Mouse (Mus musculus) embryonic facial prominence, embryonic 14.5 days (tissue): ENCODE data around the gene Stap2. TPM values are rescaled to one million over a fixed set of nuclear protein-coding genes. Genes with fewer than 3 reads are reported as not detected.

Source experiments
- ATAC-seq: fragments of 200-750 bp; cut with Nextera tagmentation; 2 replicates; pipeline ENCODE4 v1.8.0; 2017; ENCODE audit warnings: low read depth, moderate number of reproducible peaks, moderate TSS enrichment
- DNase-seq: peaks from one replicate; pipeline ENCODE4 v3.0.0-alpha.2; 2015; ENCODE audit warnings: low spot score
- H3K27ac ChIP-seq: fragments of 300-500 bp; sonication (generic); replicated peaks from 2 replicates; pipeline ENCODE4 v1.5.1; 2014; ENCODE audit warnings: low read depth, mild to moderate bottlenecking, low read length, moderate library complexity
- H3K27me3 ChIP-seq: fragments of 300-500 bp; sonication (generic); replicated peaks from 2 replicates; pipeline ENCODE4 v1.6.1; 2014; ENCODE audit warnings: low read length; ENCODE audit not compliant: control insufficient read depth, insufficient read depth
- H3K36me3 ChIP-seq: fragments of 300-500 bp; sonication (generic); 2 replicates; pipeline ENCODE4 v1.6.1; 2014; ENCODE audit warnings: low read length, mixed read lengths; ENCODE audit not compliant: control insufficient read depth, insufficient read depth
- H3K4me1 ChIP-seq: fragments of 300-500 bp; sonication (generic); 2 replicates; pipeline ENCODE4 v1.6.1; 2014; ENCODE audit warnings: antibody characterized with exemption, low read length; ENCODE audit not compliant: control insufficient read depth, insufficient read depth
- H3K4me2 ChIP-seq: fragments of 300-500 bp; sonication (generic); 2 replicates; pipeline ENCODE4 v1.6.1; 2014; ENCODE audit warnings: low read depth, mild to moderate bottlenecking, low read length, moderate library complexity, mixed read lengths
- H3K4me3 ChIP-seq: fragments of 300-500 bp; sonication (generic); 2 replicates; pipeline ENCODE4 v1.5.1; 2014; ENCODE audit warnings: low read depth, mild to moderate bottlenecking, low read length
- H3K9ac ChIP-seq: fragments of 300-500 bp; sonication (generic); 2 replicates; pipeline ENCODE4 v1.6.1; 2014; ENCODE audit warnings: low read depth, mild to moderate bottlenecking, low read length, moderate library complexity, mixed read lengths
- H3K9me3 ChIP-seq: fragments of 300-500 bp; sonication (generic); 2 replicates; pipeline ENCODE4 v1.6.1; 2016; ENCODE audit warnings: low read length; ENCODE audit not compliant: control insufficient read depth
- WGBS: fragments of 180-500 bp; shearing (Covaris S2); extraction: QIAGEN DNeasy Blood & Tissue Kit; methylation state at CpG from one replicate; pipeline ENCODE4 v1.1.7; 2014; 5-methylcytosine and 5-hydroxymethylcytosine counted together
- polyA plus RNA-seq: library from polyadenylated mRNA; unstranded; fragments of >200 nt; fragmentation: Nextera tagmentation; extraction: Ambion mirVana; gene quantifications from 2 replicates; pipeline ENCODE4 v1.2.1, GENCODE M21; 2014

Gene Stap2
- polyA plus RNA-seq, 1 experiment from 2014 or later: 12.4 TPM

- peak overlapping the region; percentile 100; the same call in 1 of the 2 replicates for H3K4me2 ChIP-seq
- no peaks in the 10 kb centered on the region for H3K27me3 ChIP-seq
- no peak overlapping the region for H3K4me3 ChIP-seq
- ATAC-seq: no peak
- DNase-seq: no peak
- peak overlapping the region; percentile 62; the same call in 1 of the 2 replicates for H3K27ac ChIP-seq
- WGBS: 43% methylated on average over 10 of the region's 10 CpGs
- H3K9ac ChIP-seq: no peak overlapping the region
- peaks cover 8% of the 10 kb centered on the region for H3K36me3 ChIP-seq
- H3K9me3 ChIP-seq: no peaks in the 10 kb centered on the region
- H3K4me1 ChIP-seq: peaks cover 14% of the 10 kb centered on the region; the same call in 1 of the 2 replicates
Measured at GRCm38 (mm10) chr17:56006956-56007355, 1.6 kb upstream of the Stap2 start.

DNA sequence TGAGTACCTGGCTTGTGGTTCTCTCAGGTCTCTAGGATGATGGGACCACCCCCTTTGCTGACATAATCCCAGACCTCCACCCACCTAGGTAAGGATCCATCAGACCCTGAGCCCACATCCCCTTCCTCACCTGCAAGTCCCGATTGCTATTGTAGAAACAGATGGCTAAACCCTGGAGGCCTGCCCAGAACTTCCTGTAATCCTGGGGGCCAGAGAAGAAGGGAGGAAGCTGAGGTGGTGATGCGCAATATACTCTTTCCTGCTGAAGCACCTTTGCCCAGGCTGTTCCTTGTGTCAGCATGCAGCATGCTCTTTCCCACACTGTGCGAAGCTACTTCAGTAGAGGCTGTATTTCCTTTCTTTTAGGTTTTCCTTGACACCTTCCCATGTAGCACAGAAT lies 2.4 kb downstream of the Stap2 start:
- Histone ChIP-seq H3K9ac (no peak overlapping the region), H3K4me2 (no peak overlapping the region), H3K27me3 (no peaks in the 10 kb centered on the region; the same call in 1 of the 2 replicates), H3K4me1 (0 out of 2 replicates have a peak, but pooled peaks cover 2% of the 10 kb centered on the region), H3K4me3 (no peak overlapping the region), H3K27ac (no peak overlapping the region), H3K36me3 (no peaks in the 10 kb centered on the region), H3K9me3 (no peaks in the 10 kb centered on the region)
- 85% methylated on average over 3 of the region's 3 CpGs for WGBS
- ATAC-seq (no peak), DNase-seq (no peak)

GRCm38 (mm10) chr17:55999794-56000499 lies 5.4 kb downstream of the Stap2 start:
- Histone ChIP-seq H3K27ac (no peak overlapping the region), H3K36me3 (0 out of 2 replicates have a peak, but pooled peaks cover 11% of the 10 kb centered on the region), H3K9me3 (no peaks in the 10 kb centered on the region), H3K4me1 (0 out of 2 replicates have a peak, but pooled peaks cover 2% of the 10 kb centered on the region), H3K27me3 (no peaks in the 10 kb centered on the region; the same call in 1 of the 2 replicates), H3K4me3 (peak overlapping the region; percentile 20), H3K4me2 (peak overlapping the region; percentile 40), H3K9ac (no peak overlapping the region; the same call in 1 of the 2 replicates)
- 10% methylated on average over 28 of the region's 30 CpGs for WGBS
- DNase-seq (no peak), ATAC-seq (peak; percentile 34; the same call in 1 of the 2 replicates)

DNA sequence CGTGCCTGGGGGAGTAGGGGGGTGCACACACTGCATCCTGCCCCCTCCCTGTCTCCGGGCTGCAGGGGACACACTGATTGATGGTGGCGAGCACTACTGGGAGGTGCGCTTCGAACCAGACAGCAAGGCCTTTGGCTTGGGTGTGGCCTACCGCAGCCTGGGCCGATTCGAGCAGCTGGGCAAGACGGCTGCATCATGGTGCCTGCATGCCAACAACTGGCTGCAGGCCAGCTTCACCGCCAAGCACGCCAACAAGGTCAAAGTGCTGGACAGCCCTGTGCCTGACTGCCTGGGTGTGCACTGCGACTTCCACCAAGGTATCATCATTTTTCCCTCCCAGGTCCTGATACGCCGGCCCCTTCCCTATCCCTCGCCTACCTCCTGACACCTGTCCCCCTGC lies 9.4 kb downstream of the Stap2 start:
- Histone ChIP-seq H3K36me3 (0 out of 2 replicates have a peak, but pooled peaks cover 14% of the 10 kb centered on the region), H3K4me1 (0 out of 2 replicates have a peak, but pooled peaks cover 2% of the 10 kb centered on the region), H3K9ac (no peak overlapping the region), H3K27me3 (no peaks in the 10 kb centered on the region; the same call in 1 of the 2 replicates), H3K4me2 (no peak overlapping the region), H3K27ac (no peak overlapping the region), H3K4me3 (no peak overlapping the region), H3K9me3 (no peaks in the 10 kb centered on the region)
- DNase-seq: no peak
- ATAC-seq: no peak
- 88% methylated on average over 15 of the region's 15 CpGs for WGBS

DNA sequence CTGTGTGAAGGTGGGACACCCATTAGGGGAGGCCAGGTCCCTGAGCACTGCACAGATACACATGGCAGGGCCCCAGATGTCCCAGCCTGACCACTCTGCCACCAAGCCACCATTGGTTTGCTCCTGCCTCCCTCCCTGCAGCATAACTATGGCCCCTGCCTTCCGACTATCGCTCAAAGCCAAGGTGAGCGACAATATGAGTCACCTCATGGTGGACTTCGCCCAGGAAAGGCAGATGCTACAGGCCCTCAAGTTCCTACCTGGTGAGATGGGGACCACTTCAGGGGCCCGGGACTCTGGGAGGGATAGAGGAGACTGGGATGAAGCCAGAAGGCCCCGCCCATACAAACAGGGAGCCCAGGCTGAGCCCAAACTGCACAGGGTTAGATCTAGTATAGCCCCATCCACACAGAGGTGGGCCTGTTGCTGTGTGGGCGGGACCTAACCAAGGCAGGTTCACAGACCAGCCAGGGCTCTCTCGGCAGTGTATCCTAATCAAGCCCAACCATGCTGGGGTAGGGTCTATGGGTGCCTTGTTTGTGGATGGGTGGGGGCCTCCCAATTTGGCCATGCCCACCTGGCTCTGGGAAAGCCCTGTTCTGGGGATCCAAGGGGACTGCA lies 15.0 kb downstream of the Stap2 start:
- 76% methylated on average over 7 of the region's 8 CpGs for WGBS

GRCm38 (mm10) chr17:55986030-55986961 lies 19.1 kb downstream of the Stap2 start, which contains the start of gene Fsd1:
Gene Fsd1, plus strand, starts transcription at chr17:55986509.
- DNase-seq: peak; percentile 83
- H3K4me3 ChIP-seq: peak within 1 kb of the TSS; percentile 50
- peak within 1 kb of the TSS; percentile 60 for H3K9ac ChIP-seq
- no peaks in the 10 kb centered on the region for H3K9me3 ChIP-seq
- peak; percentile 74 for ATAC-seq
- 9% methylated on average over 31 of the region's 35 CpGs for WGBS
- H3K27ac ChIP-seq: no peak within 1 kb of the TSS
- no peaks in the 10 kb centered on the region for H3K4me1 ChIP-seq
- no peaks in the 10 kb centered on the region for H3K27me3 ChIP-seq
- H3K4me2 ChIP-seq: peak within 1 kb of the TSS; percentile 68
- H3K36me3 ChIP-seq: 0 out of 2 replicates have a peak, but pooled peaks cover 3% of the 10 kb centered on the region

More for the DNA sequence above, 15.0 kb downstream of the Stap2 start:
- Histone ChIP-seq H3K4me1 (no peaks in the 10 kb centered on the region), H3K4me2 (no peak overlapping the region), H3K27me3 (no peaks in the 10 kb centered on the region), H3K9ac (no peak overlapping the region), H3K36me3 (0 out of 2 replicates have a peak, but pooled peaks cover 6% of the 10 kb centered on the region), H3K4me3 (no peak overlapping the region), H3K9me3 (no peaks in the 10 kb centered on the region), H3K27ac (no peak overlapping the region)
- no peak for ATAC-seq
- DNase-seq: no peak

DNA sequence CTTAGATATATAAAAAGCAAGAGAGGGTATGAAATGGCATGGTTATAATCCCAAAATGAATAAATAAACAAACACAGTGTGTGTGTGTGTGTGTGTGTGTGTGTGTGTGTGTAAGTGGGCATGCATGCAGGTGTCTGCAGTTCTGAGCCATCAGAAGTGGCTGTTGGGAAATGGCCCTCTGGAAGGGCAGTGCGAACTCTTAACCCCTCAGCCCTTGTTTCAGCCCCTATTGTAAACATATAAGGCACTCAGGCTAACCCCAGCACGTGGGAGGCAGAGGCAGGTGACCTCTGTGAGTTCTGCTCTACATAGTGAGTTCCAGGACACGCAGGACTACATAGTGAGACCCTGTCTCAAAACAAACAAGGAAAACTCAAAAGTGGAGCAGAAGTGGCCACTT lies 28.1 kb downstream of the Stap2 start:
- no peaks in the 10 kb centered on the region for H3K9me3 ChIP-seq
- peaks cover 5% of the 10 kb centered on the region; the same call in 1 of the 2 replicates for H3K36me3 ChIP-seq
- DNase-seq (no peak), ATAC-seq (no peak)
- no peak overlapping the region for H3K27ac ChIP-seq
- WGBS: 58% methylated on average over 3 of the region's 3 CpGs
- H3K27me3 ChIP-seq: no peaks in the 10 kb centered on the region
- H3K9ac ChIP-seq: no peak overlapping the region
- H3K4me1 ChIP-seq: no peaks in the 10 kb centered on the region
- H3K4me3 ChIP-seq: no peak overlapping the region
- H3K4me2 ChIP-seq: no peak overlapping the region
